Mouse (Mus musculus) effector memory CD4-positive, alpha-beta T cell, adult 7 months (primary cell): Measurements from ENCODE around the gene Fbxo8. TPM values are rescaled to one million over a fixed set of nuclear protein-coding genes. Genes with fewer than 3 reads are reported as not detected.

ENCODE experiments used
- polyA plus RNA-seq: library from polyadenylated mRNA; unstranded; fragments of 100-300 nt; shearing (Covaris generic); gene quantifications from one replicate; pipeline ENCODE4 v1.2.1, GENCODE M21; 2017

Fbxo8 gene
- polyA plus RNA-seq, result 80.2 TPM

DNA sequence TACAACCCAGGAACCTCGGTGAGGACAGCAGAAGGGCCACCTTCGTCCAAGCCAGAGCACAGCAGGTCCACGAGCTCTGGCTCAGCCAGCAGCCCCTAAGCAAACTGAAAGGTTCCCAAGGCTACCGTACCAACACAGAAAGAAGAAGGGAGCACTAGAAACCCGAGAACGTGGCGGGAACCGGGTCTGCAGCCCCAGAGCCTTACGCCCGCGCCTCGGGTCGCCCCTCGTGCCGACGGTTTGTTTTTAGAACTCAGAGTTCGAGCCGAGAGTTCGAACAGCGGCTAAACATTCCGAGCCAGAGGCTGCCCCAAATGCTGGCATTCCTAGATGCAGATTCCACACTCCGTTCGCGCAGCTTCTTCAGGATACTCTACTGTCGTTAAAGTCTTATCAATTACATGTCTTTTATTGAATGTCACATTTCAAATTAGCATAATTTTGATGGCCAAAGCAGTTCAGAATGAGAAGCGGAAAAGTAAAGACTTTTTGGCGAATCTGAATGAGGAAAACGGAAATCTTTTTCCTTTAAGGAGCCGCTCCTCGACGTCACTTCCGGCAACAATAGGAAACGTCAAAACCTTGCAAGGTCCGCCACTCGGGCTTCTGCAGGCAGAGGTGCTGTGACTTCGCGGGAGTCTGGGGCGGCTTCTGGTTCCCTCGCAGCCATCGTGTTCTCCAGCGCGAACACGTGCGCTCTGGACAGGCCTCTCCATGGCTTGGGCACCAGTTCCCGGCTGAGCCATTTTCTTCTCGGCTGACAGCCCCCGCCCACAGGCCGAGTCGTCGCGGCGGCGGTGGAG is at the start of gene Fbxo8, which contains the start of gene Cep44:
TSS of gene Fbxo8 (plus strand) at position 533 of the 803 bp plus-strand sequence.
TSS of gene Cep44 (minus strand) at position 490 of the 803 bp plus-strand sequence.

Other genes with a start within 250 kb of the Fbxo8 start
- gene Cep44, start within 50 bp of the Fbxo8 start, polyA plus RNA-seq, result 27.7 TPM